Mouse (Mus musculus): ENCODE measurements at regions not wholly inside any gene's neighbourhood (a gene's known extent, or its start where the extent isn't known, plus 50 kb on each side); places are given as distances from the start of the nearest gene placed in this dataset.

- no peaks in the 10 kb centered on the region for H3K4me1 ChIP-seq (replicated peaks)
- H3K36me3 ChIP-seq, result no peaks in the 10 kb centered on the region
- WGBS, result 38% methylated on average over 2 of the region's 2 CpGs
- no peak overlapping the region for H3K4me2 ChIP-seq
- no peak overlapping the region for H3K9ac ChIP-seq
- H3K4me3 ChIP-seq, result no peak overlapping the region
- H3K9me3 ChIP-seq (replicated peaks), result 0 out of 2 replicates have a peak, but pooled peaks cover 3% of the 10 kb centered on the region
- H3K27ac ChIP-seq (ENCODE audit: poor library complexity, severe bottlenecking), result no peak overlapping the region
- H3K27me3 ChIP-seq (replicated peaks), result peaks cover 6% of the 10 kb centered on the region; the same call in 1 of the 2 replicates
- peak; percentile 73 for ATAC-seq (ENCODE audit: insufficient number of reproducible peaks, low FRiP score)
Observed at GRCm38 (mm10) chr4:47691207-47691606, 216.7 kb downstream of the Sec61b start.

GRCm38 (mm10) chr4:47692654-47693053, 218.2 kb downstream of the Sec61b start:
- Histone ChIP-seq H3K27me3 (replicated peaks) (peaks cover 6% of the 10 kb centered on the region; the same call in 1 of the 2 replicates), H3K9me3 (replicated peaks) (0 out of 2 replicates have a peak, but pooled peaks cover 3% of the 10 kb centered on the region)
- ATAC-seq (ENCODE audit: insufficient number of reproducible peaks, low FRiP score), result no peak

GRCm38 (mm10) chr4:47693221-47693620, 218.8 kb downstream of the Sec61b start:
- ATAC-seq (ENCODE audit: insufficient number of reproducible peaks, low FRiP score), result no peak
- Histone ChIP-seq H3K27me3 (replicated peaks) (peaks cover 6% of the 10 kb centered on the region; the same call in 1 of the 2 replicates), H3K4me3 (no peak overlapping the region), H3K9ac (no peak overlapping the region), H3K4me1 (replicated peaks) (no peaks in the 10 kb centered on the region), H3K27ac (ENCODE audit: poor library complexity, severe bottlenecking) (no peak overlapping the region), H3K9me3 (replicated peaks) (0 out of 2 replicates have a peak, but pooled peaks cover 3% of the 10 kb centered on the region), H3K36me3 (no peaks in the 10 kb centered on the region), H3K4me2 (no peak overlapping the region)
- WGBS, result 80% methylated on average over 12 of the region's 12 CpGs

More at GRCm38 (mm10) chr4:47692654-47693053, 218.2 kb downstream of the Sec61b start:
- H3K4me2 ChIP-seq, result no peak overlapping the region
- H3K4me3 ChIP-seq, result no peak overlapping the region
- no peak overlapping the region for H3K9ac ChIP-seq
- no peaks in the 10 kb centered on the region for H3K36me3 ChIP-seq
- no peaks in the 10 kb centered on the region for H3K4me1 ChIP-seq (replicated peaks)
- no peak overlapping the region for H3K27ac ChIP-seq (ENCODE audit: poor library complexity, severe bottlenecking)

GRCm38 (mm10) chr4:47697071-47697470, 222.6 kb downstream of the Sec61b start:
- no peaks in the 10 kb centered on the region for H3K9me3 ChIP-seq (replicated peaks)
- H3K36me3 ChIP-seq, result no peaks in the 10 kb centered on the region
- no peak overlapping the region for H3K4me2 ChIP-seq
- H3K9ac ChIP-seq, result no peak overlapping the region
- H3K4me3 ChIP-seq, result no peak overlapping the region
- H3K27ac ChIP-seq (ENCODE audit: poor library complexity, severe bottlenecking), result no peak overlapping the region
- WGBS, result 87% methylated on average over 4 of the region's 4 CpGs
- no peak for ATAC-seq (ENCODE audit: insufficient number of reproducible peaks, low FRiP score)
- H3K27me3 ChIP-seq (replicated peaks), result peaks cover 6% of the 10 kb centered on the region; the same call in 1 of the 2 replicates
- no peaks in the 10 kb centered on the region for H3K4me1 ChIP-seq (replicated peaks)

- 62% methylated on average over 4 of the region's 4 CpGs for WGBS
- Histone ChIP-seq H3K9me3 (replicated peaks) (no peaks in the 10 kb centered on the region), H3K9ac (no peak overlapping the region), H3K36me3 (no peaks in the 10 kb centered on the region), H3K4me2 (no peak overlapping the region), H3K27ac (ENCODE audit: poor library complexity, severe bottlenecking) (no peak overlapping the region), H3K4me3 (no peak overlapping the region), H3K27me3 (replicated peaks) (peaks cover 6% of the 10 kb centered on the region; the same call in 1 of the 2 replicates), H3K4me1 (replicated peaks) (no peaks in the 10 kb centered on the region)
- ATAC-seq (ENCODE audit: insufficient number of reproducible peaks, low FRiP score), result no peak
Observed at GRCm38 (mm10) chr4:47698514-47698913, 224.1 kb downstream of the Sec61b start.

GRCm38 (mm10) chr4:47698926-47699325, 224.5 kb downstream of the Sec61b start:
- no peak for ATAC-seq (ENCODE audit: insufficient number of reproducible peaks, low FRiP score)
- Histone ChIP-seq H3K4me1 (replicated peaks) (no peaks in the 10 kb centered on the region), H3K27ac (ENCODE audit: poor library complexity, severe bottlenecking) (no peak overlapping the region), H3K4me3 (no peak overlapping the region), H3K9me3 (replicated peaks) (no peaks in the 10 kb centered on the region), H3K4me2 (no peak overlapping the region), H3K9ac (no peak overlapping the region), H3K27me3 (replicated peaks) (peaks cover 6% of the 10 kb centered on the region; the same call in 1 of the 2 replicates), H3K36me3 (no peaks in the 10 kb centered on the region)
- 45% methylated on average over 4 of the region's 4 CpGs for WGBS

GRCm38 (mm10) chr4:47703501-47703900, 229.0 kb downstream of the Sec61b start:
- Histone ChIP-seq H3K4me3 (no peak overlapping the region), H3K36me3 (no peaks in the 10 kb centered on the region), H3K27ac (ENCODE audit: poor library complexity, severe bottlenecking) (no peak overlapping the region), H3K9ac (no peak overlapping the region), H3K4me2 (no peak overlapping the region), H3K9me3 (replicated peaks) (no peaks in the 10 kb centered on the region), H3K4me1 (replicated peaks) (no peaks in the 10 kb centered on the region), H3K27me3 (replicated peaks) (no peaks in the 10 kb centered on the region)
- ATAC-seq (ENCODE audit: insufficient number of reproducible peaks, low FRiP score), result no peak
- WGBS, result 77% methylated on average over 2 of the region's 2 CpGs

GRCm38 (mm10) chr4:47704607-47705006, 230.1 kb downstream of the Sec61b start:
- no peak overlapping the region for H3K4me3 ChIP-seq
- no peaks in the 10 kb centered on the region for H3K4me1 ChIP-seq (replicated peaks)
- H3K36me3 ChIP-seq, result no peaks in the 10 kb centered on the region
- no peaks in the 10 kb centered on the region for H3K27me3 ChIP-seq (replicated peaks)
- H3K9ac ChIP-seq, result no peak overlapping the region
- no peak overlapping the region for H3K27ac ChIP-seq (ENCODE audit: poor library complexity, severe bottlenecking)
- no peaks in the 10 kb centered on the region for H3K9me3 ChIP-seq (replicated peaks)
- ATAC-seq (ENCODE audit: insufficient number of reproducible peaks, low FRiP score), result no peak
- WGBS, result 57% methylated on average over 4 of the region's 4 CpGs
- no peak overlapping the region for H3K4me2 ChIP-seq

GRCm38 (mm10) chr4:47707966-47708365, 233.5 kb downstream of the Sec61b start:
- Histone ChIP-seq H3K4me3 (no peak overlapping the region), H3K4me1 (replicated peaks) (no peaks in the 10 kb centered on the region)

GRCm38 (mm10) chr4:47713387-47713786, 238.9 kb downstream of the Sec61b start:
- ATAC-seq (ENCODE audit: insufficient number of reproducible peaks, low FRiP score), result peak; percentile 33; the same call in 1 of the 2 replicates
- Histone ChIP-seq H3K36me3 (no peaks in the 10 kb centered on the region), H3K4me3 (no peak overlapping the region), H3K9me3 (replicated peaks) (no peaks in the 10 kb centered on the region), H3K4me2 (no peak overlapping the region), H3K27me3 (replicated peaks) (0 out of 2 replicates have a peak, but pooled peaks cover 3% of the 10 kb centered on the region), H3K9ac (no peak overlapping the region), H3K4me1 (replicated peaks) (no peaks in the 10 kb centered on the region), H3K27ac (ENCODE audit: poor library complexity, severe bottlenecking) (no peak overlapping the region)
- WGBS, result 37% methylated on average over 7 of the region's 7 CpGs

More at GRCm38 (mm10) chr4:47707966-47708365, 233.5 kb downstream of the Sec61b start:
- Histone ChIP-seq H3K36me3 (no peaks in the 10 kb centered on the region), H3K9ac (no peak overlapping the region), H3K9me3 (replicated peaks) (no peaks in the 10 kb centered on the region), H3K27ac (ENCODE audit: poor library complexity, severe bottlenecking) (no peak overlapping the region), H3K4me2 (no peak overlapping the region), H3K27me3 (replicated peaks) (0 out of 2 replicates have a peak, but pooled peaks cover 3% of the 10 kb centered on the region)
- no peak for ATAC-seq (ENCODE audit: insufficient number of reproducible peaks, low FRiP score)

GRCm38 (mm10) chr4:47724331-47725004, 250.0 kb downstream of the Sec61b start:
- Histone ChIP-seq H3K4me1 (replicated peaks) (peaks cover 23% of the 10 kb centered on the region), H3K27ac (ENCODE audit: poor library complexity, severe bottlenecking) (no peak overlapping the region), H3K4me3 (no peak overlapping the region), H3K9ac (no peak overlapping the region), H3K4me2 (peak overlapping the region; percentile 54), H3K27me3 (replicated peaks) (no peaks in the 10 kb centered on the region), H3K36me3 (no peaks in the 10 kb centered on the region), H3K9me3 (replicated peaks) (0 out of 2 replicates have a peak, but pooled peaks cover 3% of the 10 kb centered on the region)
- WGBS, result 6% methylated on average over 8 of the region's 8 CpGs
- no peak; the same call in 1 of the 2 replicates for ATAC-seq (ENCODE audit: insufficient number of reproducible peaks, low FRiP score)
